Mouse (Mus musculus) mouse embryonic stem cell (cell line): ENCODE measurements at regions not wholly inside any gene's neighbourhood (a gene's known extent, or its start where the extent isn't known, plus 50 kb on each side); places are given as distances from the start of the nearest gene placed in this dataset.

ENCODE experiments used
- in situ Hi-C, 2 experiments: fragments of 300-500 bp; cut with MboI; formaldehyde crosslinking; loops; 1 replicate in 1 of 2; 3 replicates in 1 of 2; pipeline ENCODE4 v1.14.3; 2019 to 2020; ENCODE audit warnings: low sequenced_read_pairs in 2 of 2, low pct_unique_long_range_greater_than_20kb in 1 of 2, mixed read lengths in 1 of 2; ENCODE audit not compliant: unreplicated experiment in 1 of 2

- in situ Hi-C loops, result loop anchor here in 1 of 2 experiments (25.0 kb wide), 1 partner anchor 387 kb away; no protein-coding TSS in a partner anchor
These were observed 92.9 kb upstream of the Nebl start for GRCm38 (mm10) chr2:17824176-17824575.

GRCm38 (mm10) chr2:17822621-17823006, 91.3 kb upstream of the Nebl start:
- in situ Hi-C loops, result loop anchor here in 1 of 2 experiments (25.0 kb wide), 1 partner anchor 385 kb away; no protein-coding TSS in a partner anchor

GRCm38 (mm10) chr2:17821878-17822620, 90.8 kb upstream of the Nebl start:
- in situ Hi-C loops, result loop anchor here in 1 of 2 experiments (25.0 kb wide), 1 partner anchor 385 kb away; no protein-coding TSS in a partner anchor

GRCm38 (mm10) chr2:17811943-17812670, 80.8 kb upstream of the Nebl start:
- in situ Hi-C loops, result loop anchor here (10.0 to 25.0 kb wide), 3 partner anchors 167 to 397 kb away; no protein-coding TSS in a partner anchor
